8 mouse cellular contexts compared by ENCODE assay signal in genomic region chr19:41830106-41831031, GRCm38 (mm10). TPM values are rescaled to one million over a fixed set of nuclear protein-coding genes. Genes with fewer than 3 reads are reported as not detected.
DNase-seq lines count a peak whose midpoint lies in the region; ATAC-seq and TF ChIP-seq lines count a peak whose summit lies in the region.

No protein-coding gene starts in this region.

- H3K4me3 ChIP-seq in testis, adult 2 months (ENCODE audit: control insufficient read depth, low read depth, low read length): peak overlapping the region; percentile 97
- peak overlapping the region; percentile 55 for H3K4me3 ChIP-seq in cortical plate, adult 2 months (ENCODE audit: insufficient read depth, low read length)
- H3K4me3 ChIP-seq in intestine, embryonic 16.5 days (ENCODE audit: low read length): peak overlapping the region; percentile 77
- peak overlapping the region; percentile 67 for H3K4me3 ChIP-seq in limb, embryonic 14.5 days (replicated peaks; ENCODE audit: low read length)
- peak overlapping the region; percentile 76 for H3K4me3 ChIP-seq in midbrain, embryonic 15.5 days

- DNase-seq in testis, postnatal 14 days (ENCODE audit: low spot score): no peak
- DNase-seq in gastrocnemius, postnatal 36 days: peak; percentile 48 to 62
- DNase-seq in limb, embryonic 14.5 days (ENCODE audit: low spot score): no peak
- peak; percentile 80 to 84 for DNase-seq in spleen, postnatal 36 days (ENCODE audit: low spot score in 2 of 2)

- peak overlapping the region; percentile 80 for H3K9ac ChIP-seq in intestine, embryonic 16.5 days (ENCODE audit: low read depth, low read length)
- H3K9ac ChIP-seq in limb, embryonic 14.5 days (ENCODE audit: low read depth, low read length, severe bottlenecking): peak overlapping the region; percentile 74
- H3K9ac ChIP-seq in midbrain, embryonic 15.5 days: peak overlapping the region; percentile 56

- TF ChIP-seq CTCF in testis, adult 2 months (IDR thresholded peaks at IDR 0.05; ENCODE audit: control insufficient read depth, insufficient read depth, insufficient replicate concordance, low read depth, low read length): no peak
- TF ChIP-seq CTCF in cortical plate, adult 2 months (IDR thresholded peaks at IDR 0.05; ENCODE audit: extremely low read depth, insufficient read depth, low read length): no peak

- peak overlapping the region; percentile 18 for H3K27ac ChIP-seq in testis, adult 2 months (ENCODE audit: control insufficient read depth, insufficient read depth, low read depth, low read length)
- peak overlapping the region; percentile 78 for H3K27ac ChIP-seq in cortical plate, adult 2 months (ENCODE audit: insufficient read depth, low read length)
- H3K27ac ChIP-seq in intestine, embryonic 16.5 days (ENCODE audit: low read length): peak overlapping the region; percentile 93
- 0 out of 2 replicates have a peak overlapping the region, but pooled peaks have one; percentile 86 for H3K27ac ChIP-seq in limb, embryonic 14.5 days (replicated peaks; ENCODE audit: low read depth, low read length)
- H3K27ac ChIP-seq in midbrain, embryonic 15.5 days: peak overlapping the region; percentile 95

- no peak for TF ChIP-seq POLR2A in testis, adult 2 months (IDR thresholded peaks at IDR 0.05; ENCODE audit: control insufficient read depth, low read depth, low read length)
- 0 out of 2 replicates have a peak, but pooled peaks have one; percentile 22 for TF ChIP-seq POLR2A in cortical plate, adult 2 months (IDR thresholded peaks at IDR 0.05; ENCODE audit: extremely low read depth, insufficient read depth, low read length)
- TF ChIP-seq POLR2A in limb, embryonic 14.5 days (IDR thresholded peaks at IDR 0.05; ENCODE audit: borderline replicate concordance, extremely low read depth, insufficient read depth, insufficient read length): no peak

- H3K9me3 ChIP-seq in intestine, embryonic 16.5 days (ENCODE audit: control insufficient read depth, low read length): no peaks in the 10 kb centered on the region
- H3K9me3 ChIP-seq in limb, embryonic 14.5 days (ENCODE audit: control insufficient read depth, low read length): no peaks in the 10 kb centered on the region
- H3K9me3 ChIP-seq in midbrain, embryonic 15.5 days: no peaks in the 10 kb centered on the region

- peak; percentile 77 for ATAC-seq in intestine, embryonic 16.5 days
- ATAC-seq in limb, embryonic 14.5 days (ENCODE audit: low FRiP score, low read depth): peak; percentile 60
- peak; percentile 67 for ATAC-seq in midbrain, embryonic 15.5 days (replicated peaks)

- intact Hi-C loops in gastrocnemius, postnatal 36 days (cut with DNase I): loop anchor here (2.0 kb wide), 1 partner anchor 16 kb away; no protein-coding TSS in a partner anchor

- H3K4me1 ChIP-seq in testis, adult 2 months (ENCODE audit: control insufficient read depth, insufficient read depth, low read length): peaks cover 16% of the 10 kb centered on the region
- H3K4me1 ChIP-seq in cortical plate, adult 2 months (ENCODE audit: control insufficient read depth, insufficient read depth, low read length): peaks cover 7% of the 10 kb centered on the region
- peaks cover 13% of the 10 kb centered on the region for H3K4me1 ChIP-seq in intestine, embryonic 16.5 days (ENCODE audit: control insufficient read depth, insufficient read depth, low read length)
- peaks cover 17% of the 10 kb centered on the region for H3K4me1 ChIP-seq in limb, embryonic 14.5 days (ENCODE audit: control insufficient read depth, insufficient read depth, low read length)
- peaks cover 32% of the 10 kb centered on the region for H3K4me1 ChIP-seq in midbrain, embryonic 15.5 days

- no peaks in the 10 kb centered on the region for H3K36me3 ChIP-seq in testis, adult 2 months (ENCODE audit: control insufficient read depth, insufficient read depth, low read length)
- no peaks in the 10 kb centered on the region for H3K36me3 ChIP-seq in intestine, embryonic 16.5 days (ENCODE audit: control insufficient read depth, insufficient read depth, low read length)
- no peaks in the 10 kb centered on the region for H3K36me3 ChIP-seq in limb, embryonic 14.5 days (ENCODE audit: control insufficient read depth, insufficient read depth, low read length)
- H3K36me3 ChIP-seq in midbrain, embryonic 15.5 days (replicated peaks): no peaks in the 10 kb centered on the region

- peak overlapping the region; percentile 91 for H3K4me2 ChIP-seq in intestine, embryonic 16.5 days (ENCODE audit: low read depth, low read length)
- peak overlapping the region; percentile 98 for H3K4me2 ChIP-seq in limb, embryonic 14.5 days (replicated peaks; ENCODE audit: low read depth, low read length, severe bottlenecking)
- H3K4me2 ChIP-seq in midbrain, embryonic 15.5 days: peak overlapping the region; percentile 94

- peaks cover 9% of the 10 kb centered on the region; the same call in 1 of the 2 replicates for H3K27me3 ChIP-seq in testis, adult 2 months (ENCODE audit: control insufficient read depth, insufficient read depth, low read length)
- no peaks in the 10 kb centered on the region for H3K27me3 ChIP-seq in intestine, embryonic 16.5 days (replicated peaks; ENCODE audit: control insufficient read depth, insufficient read depth, low read length)
- H3K27me3 ChIP-seq in limb, embryonic 14.5 days (ENCODE audit: control insufficient read depth, insufficient read depth, low read length): peaks cover 25% of the 10 kb centered on the region
- no peaks in the 10 kb centered on the region for H3K27me3 ChIP-seq in midbrain, embryonic 15.5 days (replicated peaks)

- under 1% methylated on average over 110 of the region's 112 CpGs for WGBS in intestine, embryonic 16.5 days
- WGBS in limb, embryonic 14.5 days: under 1% methylated on average over 40 of the region's 112 CpGs
- under 1% methylated on average over 84 of the region's 112 CpGs for WGBS in midbrain, embryonic 15.5 days

RNA-seq across cellular contexts. Expression of gene Frat1, which starts 0.6 kb away (rescaled TPM):
- polyA plus RNA-seq in testis, adult 2 months (2012; rRNA removed): 103 and 140 TPM in 2 replicates
- 9.3 and 10.5 TPM in 2 replicates for polyA plus RNA-seq in cortical plate, adult 2 months (2012; rRNA removed)
- 1 to 10 TPM; 5.3 to 7.3 TPM for total RNA-seq in gastrocnemius, postnatal 36 days (2021)
- polyA plus RNA-seq in intestine, embryonic 16.5 days (2015; fragmentation: Nextera tagmentation; extraction: Ambion mirVana): 11.9 and 12.2 TPM in 2 replicates
- polyA plus RNA-seq in limb, embryonic 14.5 days (2012; rRNA removed): 1.5 and 1.9 TPM in 2 replicates
- polyA plus RNA-seq in limb, embryonic 14.5 days (2014; fragmentation: Nextera tagmentation; extraction: Ambion mirVana): 4.6 and 4.9 TPM in 2 replicates
- polyA plus RNA-seq in midbrain, embryonic 15.5 days (2015; fragmentation: Nextera tagmentation; extraction: Ambion mirVana): 30.1 and 30.9 TPM in 2 replicates

RNA-seq across cellular contexts. Expression of gene Frat2, which starts 17.6 kb away (rescaled TPM):
- polyA plus RNA-seq in testis, adult 2 months (2012; rRNA removed): 47.7 and 64.2 TPM in 2 replicates
- polyA plus RNA-seq in cortical plate, adult 2 months (2012; rRNA removed): 5.8 and 6.2 TPM in 2 replicates
- total RNA-seq in gastrocnemius, postnatal 36 days (2021): 10 to 100 TPM; 13.9 to 18.5 TPM
- 4.7 and 6.0 TPM in 2 replicates for polyA plus RNA-seq in intestine, embryonic 16.5 days (2015; fragmentation: Nextera tagmentation; extraction: Ambion mirVana)
- 3.6 and 4.7 TPM in 2 replicates for polyA plus RNA-seq in limb, embryonic 14.5 days (2012; rRNA removed)
- polyA plus RNA-seq in limb, embryonic 14.5 days (2014; fragmentation: Nextera tagmentation; extraction: Ambion mirVana): 1.9 and 3.2 TPM in 2 replicates
- 9.5 and 9.7 TPM in 2 replicates for polyA plus RNA-seq in midbrain, embryonic 15.5 days (2015; fragmentation: Nextera tagmentation; extraction: Ambion mirVana)

RNA-seq across cellular contexts. Expression of gene Arhgap19, which starts 28.5 kb away (rescaled TPM):
- 33.9 and 39.1 TPM in 2 replicates for polyA plus RNA-seq in testis, adult 2 months (2012; rRNA removed)
- polyA plus RNA-seq in cortical plate, adult 2 months (2012; rRNA removed): 2.7 and 3.0 TPM in 2 replicates
- total RNA-seq in gastrocnemius, postnatal 36 days (2021): 1 to 10 TPM; 6.4 to 6.6 TPM
- 14.2 and 14.8 TPM in 2 replicates for polyA plus RNA-seq in intestine, embryonic 16.5 days (2015; fragmentation: Nextera tagmentation; extraction: Ambion mirVana)
- 19.7 and 19.9 TPM in 2 replicates for polyA plus RNA-seq in limb, embryonic 14.5 days (2012; rRNA removed)
- 18.8 and 19.1 TPM in 2 replicates for polyA plus RNA-seq in limb, embryonic 14.5 days (2014; fragmentation: Nextera tagmentation; extraction: Ambion mirVana)
- 5.2 and 6.2 TPM in 2 replicates for polyA plus RNA-seq in midbrain, embryonic 15.5 days (2015; fragmentation: Nextera tagmentation; extraction: Ambion mirVana)

Comparison
In these comparisons a context has a peak if more than half of its experiments do, and no peak if none do; other contexts are left out.
1. H3K27ac ChIP-seq: peak in every context shown above with its lines; median percentile 95 in midbrain, embryonic 15.5 days; 93 in intestine, embryonic 16.5 days; 86 in limb, embryonic 14.5 days; 78 in cortical plate, adult 2 months; 18 in testis, adult 2 months.
2. DNase-seq: peak in gastrocnemius, postnatal 36 days (2 of 2) and spleen, postnatal 36 days (2 of 2); none in testis, postnatal 14 days (single experiment) and limb, embryonic 14.5 days (single experiment).
3. Peak in every context shown above with its lines, with median percentiles within 50 percentile points of each other: H3K4me3 ChIP-seq, ATAC-seq, H3K4me2 ChIP-seq and H3K9ac ChIP-seq.